Mouse (Mus musculus) embryonic facial prominence, embryonic 10.5 days (tissue): Measurements from ENCODE around the gene Aebp2. TPM values are rescaled to one million over a fixed set of nuclear protein-coding genes. Genes with fewer than 3 reads are reported as not detected.

Experiments used
- DNase-seq: peaks from one replicate; pipeline ENCODE4 v3.0.0-alpha.2; 2017; ENCODE audit warnings: low spot score
- H3K27ac ChIP-seq: fragments of 300-500 bp; sonication (generic); replicated peaks from 2 replicates; pipeline ENCODE4 v1.5.1; 2016; ENCODE audit warnings: mild to moderate bottlenecking
- H3K27me3 ChIP-seq: fragments of 300-500 bp; sonication (generic); replicated peaks from 2 replicates; pipeline ENCODE4 v1.6.1; 2016; ENCODE audit warnings: low read depth, mild to moderate bottlenecking; ENCODE audit not compliant: poor library complexity, severe bottlenecking
- H3K36me3 ChIP-seq: fragments of 300-500 bp; sonication (generic); replicated peaks from 2 replicates; pipeline ENCODE4 v1.6.1; 2016; ENCODE audit warnings: mild to moderate bottlenecking, moderate library complexity
- H3K4me1 ChIP-seq: fragments of 300-500 bp; sonication (generic); 2 replicates; pipeline ENCODE4 v1.6.1; 2016
- H3K4me3 ChIP-seq: fragments of 300-500 bp; sonication (generic); 2 replicates; pipeline ENCODE4 v1.5.1; 2016; ENCODE audit warnings: mild to moderate bottlenecking, moderate library complexity
- H3K9me3 ChIP-seq: fragments of 300-500 bp; sonication (generic); 2 replicates; pipeline ENCODE4 v1.6.1; 2016; ENCODE audit warnings: mild to moderate bottlenecking
- WGBS: fragments of 180-500 bp; shearing (Covaris S2); methylation state at CpG from one replicate; pipeline ENCODE4 v1.1.7; 2016; 5-methylcytosine and 5-hydroxymethylcytosine counted together
- polyA plus RNA-seq: library from polyadenylated mRNA; unstranded; fragments of >200 nt; fragmentation: Nextera tagmentation; extraction: Ambion mirVana; gene quantifications from 2 replicates; pipeline ENCODE4 v1.2.1, GENCODE M21; 2016

Gene Aebp2
- polyA plus RNA-seq, 1 experiment from 2014 or later, result 9.4 TPM

GRCm38 (mm10) chr6:140611282-140611681 is 11.2 kb upstream of the Aebp2 start:
- H3K27me3 ChIP-seq, result no peaks in the 10 kb centered on the region
- WGBS, result 86% methylated on average over 4 of the region's 4 CpGs
- no peak for DNase-seq
- peaks cover 7% of the 10 kb centered on the region for H3K4me1 ChIP-seq
- H3K36me3 ChIP-seq, result no peaks in the 10 kb centered on the region
- no peak overlapping the region for H3K27ac ChIP-seq
- no peaks in the 10 kb centered on the region for H3K9me3 ChIP-seq
- H3K4me3 ChIP-seq, result no peak overlapping the region

GRCm38 (mm10) chr6:140611893-140612473 is 10.5 kb upstream of the Aebp2 start:
- Histone ChIP-seq H3K9me3 (no peaks in the 10 kb centered on the region), H3K4me3 (no peak overlapping the region), H3K27me3 (no peaks in the 10 kb centered on the region), H3K4me1 (0 out of 2 replicates have a peak, but pooled peaks cover under 1% of the 10 kb centered on the region), H3K36me3 (no peaks in the 10 kb centered on the region), H3K27ac (no peak overlapping the region)
- no peak for DNase-seq
- WGBS, result 81% methylated on average over 13 of the region's 13 CpGs

- Histone ChIP-seq H3K27ac (no peak overlapping the region), H3K4me1 (no peaks in the 10 kb centered on the region), H3K36me3 (no peaks in the 10 kb centered on the region), H3K4me3 (no peak overlapping the region), H3K27me3 (no peaks in the 10 kb centered on the region), H3K9me3 (no peaks in the 10 kb centered on the region)
- DNase-seq, result no peak
- WGBS, result 80% methylated on average over 3 of the region's 3 CpGs
Measured at GRCm38 (mm10) chr6:140613822-140614221, 8.6 kb upstream of the Aebp2 start.

- no peaks in the 10 kb centered on the region for H3K27me3 ChIP-seq
- 95% methylated on average over 11 of the region's 11 CpGs for WGBS
Measured at GRCm38 (mm10) chr6:140614711-140615110, 7.8 kb upstream of the Aebp2 start.

GRCm38 (mm10) chr6:140620531-140621349 is 1.7 kb upstream of the Aebp2 start:
- Histone ChIP-seq H3K27me3 (peaks cover 8% of the 10 kb centered on the region), H3K4me1 (peaks cover 21% of the 10 kb centered on the region), H3K36me3 (no peaks in the 10 kb centered on the region), H3K9me3 (no peaks in the 10 kb centered on the region), H3K27ac (no peak overlapping the region), H3K4me3 (no peak overlapping the region)
- DNase-seq, result no peak
- 64% methylated on average over 13 of the region's 13 CpGs for WGBS

More at GRCm38 (mm10) chr6:140614711-140615110, 7.8 kb upstream of the Aebp2 start:
- no peaks in the 10 kb centered on the region for H3K9me3 ChIP-seq
- no peak overlapping the region for H3K4me3 ChIP-seq
- H3K27ac ChIP-seq, result no peak overlapping the region
- DNase-seq, result no peak
- peaks cover 4% of the 10 kb centered on the region for H3K4me1 ChIP-seq
- no peaks in the 10 kb centered on the region for H3K36me3 ChIP-seq

GRCm38 (mm10) chr6:140621622-140622021 is 841 bp upstream of the Aebp2 start:
- Histone ChIP-seq H3K9me3 (no peaks in the 10 kb centered on the region), H3K27ac (no peak overlapping the region), H3K36me3 (0 out of 2 replicates have a peak, but pooled peaks cover under 1% of the 10 kb centered on the region), H3K27me3 (peaks cover 8% of the 10 kb centered on the region), H3K4me3 (no peak overlapping the region), H3K4me1 (peaks cover 30% of the 10 kb centered on the region)
- no peak for DNase-seq
- WGBS, result 95% methylated on average over 1 of the region's 1 CpGs

- Histone ChIP-seq H3K9me3 (no peaks in the 10 kb centered on the region), H3K27me3 (peaks cover 8% of the 10 kb centered on the region), H3K27ac (peak overlapping the region; percentile 98), H3K4me1 (peaks cover 41% of the 10 kb centered on the region), H3K36me3 (peaks cover 3% of the 10 kb centered on the region; the same call in 1 of the 2 replicates), H3K4me3 (peak overlapping the region; percentile 98)
- WGBS, result under 1% methylated on average over 115 of the region's 117 CpGs
- DNase-seq, result peak; percentile 94
Measured at GRCm38 (mm10) chr6:140623226-140624095, 998 bp downstream of the Aebp2 start.

GRCm38 (mm10) chr6:140624096-140625051 is 1.9 kb downstream of the Aebp2 start:
- Histone ChIP-seq H3K36me3 (peaks cover 3% of the 10 kb centered on the region; the same call in 1 of the 2 replicates), H3K9me3 (no peaks in the 10 kb centered on the region), H3K27ac (peak overlapping the region; percentile 98), H3K4me1 (peaks cover 44% of the 10 kb centered on the region), H3K4me3 (peak overlapping the region; percentile 98), H3K27me3 (peaks cover 8% of the 10 kb centered on the region)
- peak; percentile 65 for DNase-seq
- WGBS, result under 1% methylated on average over 80 of the region's 80 CpGs

GRCm38 (mm10) chr6:140629176-140629859 is 6.9 kb downstream of the Aebp2 start:
- peaks cover 13% of the 10 kb centered on the region for H3K36me3 ChIP-seq
- no peaks in the 10 kb centered on the region for H3K27me3 ChIP-seq
- no peak overlapping the region for H3K27ac ChIP-seq
- peaks cover 39% of the 10 kb centered on the region for H3K4me1 ChIP-seq
- 87% methylated on average over 4 of the region's 4 CpGs for WGBS
- no peak overlapping the region for H3K4me3 ChIP-seq
- DNase-seq, result no peak
- H3K9me3 ChIP-seq, result no peaks in the 10 kb centered on the region

GRCm38 (mm10) chr6:140630306-140630705 is 7.8 kb downstream of the Aebp2 start:
- no peak overlapping the region for H3K4me3 ChIP-seq
- WGBS, result 64% methylated on average over 4 of the region's 4 CpGs
- H3K36me3 ChIP-seq, result peaks cover 22% of the 10 kb centered on the region
- no peaks in the 10 kb centered on the region for H3K27me3 ChIP-seq
- no peaks in the 10 kb centered on the region for H3K9me3 ChIP-seq
- DNase-seq, result no peak
- peaks cover 33% of the 10 kb centered on the region for H3K4me1 ChIP-seq
- no peak overlapping the region for H3K27ac ChIP-seq

- 94% methylated on average over 8 of the region's 8 CpGs for WGBS
- Histone ChIP-seq H3K4me3 (no peak overlapping the region), H3K27ac (no peak overlapping the region), H3K27me3 (no peaks in the 10 kb centered on the region), H3K9me3 (no peaks in the 10 kb centered on the region), H3K4me1 (peaks cover 9% of the 10 kb centered on the region; the same call in 1 of the 2 replicates), H3K36me3 (peaks cover 52% of the 10 kb centered on the region)
- DNase-seq, result no peak
Measured at GRCm38 (mm10) chr6:140633616-140634015, 11.2 kb downstream of the Aebp2 start.
